Comparison of ENCODE assay signal across 21 mouse cellular contexts in the genomic region with DNA sequence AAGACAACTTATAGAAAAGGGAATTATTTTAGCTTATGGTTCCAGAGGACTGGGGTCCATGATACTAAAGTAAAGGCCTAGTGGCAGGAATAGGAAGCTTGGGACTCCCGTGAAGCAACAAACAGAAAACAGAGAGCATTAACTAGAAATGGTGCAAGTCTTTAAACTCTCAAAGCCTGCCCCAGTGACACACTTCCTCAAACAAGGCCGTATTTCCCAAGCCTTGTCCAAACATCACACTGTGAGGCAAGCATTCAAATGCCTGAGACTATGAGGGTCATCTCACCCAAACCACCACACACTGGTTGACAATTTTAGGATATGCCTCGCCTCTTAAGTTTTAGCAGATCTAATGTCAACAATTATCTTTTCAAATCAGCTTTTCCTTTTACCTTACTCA.
"Had no signal": no experiment of that assay in that cellular context is flagged by ENCODE, and none has a peak within 500 bp of the region (broad histone marks: within the 10 kb centered on the region; RNA-seq: fewer than 3 reads in every experiment).

No protein-coding gene starts in this region.

- H3K9me3 ChIP-seq: limb, embryonic 12.5 days; limb, embryonic 15.5 days; midbrain, embryonic 12.5 days; neural tube, embryonic 13.5 days had no signal

- H3K4me3 ChIP-seq: limb, embryonic 12.5 days; limb, embryonic 15.5 days; midbrain, embryonic 12.5 days; myocyte; neural tube, embryonic 13.5 days had no signal

- H3K4me1 ChIP-seq: limb, embryonic 12.5 days; limb, embryonic 15.5 days had no signal

- H3K4me2 ChIP-seq: limb, embryonic 12.5 days; limb, embryonic 15.5 days; lung, embryonic 14.5 days; midbrain, embryonic 12.5 days; neural tube, embryonic 13.5 days had no signal

- H3K9ac ChIP-seq: limb, embryonic 12.5 days; limb, embryonic 15.5 days; liver, embryonic 14.5 days; lung, embryonic 14.5 days; midbrain, embryonic 12.5 days; neural tube, embryonic 13.5 days had no signal

- DNase-seq: kidney, adult 18-20 months; kidney, adult 9 months; kidney, postnatal 14 days; kidney, postnatal 4 days; left cerebral cortex, postnatal 4 days; lung, embryonic 14.5 days; right cerebral cortex, postnatal 4 days; thymus, adult 2 months; thymus, postnatal 25 days had no signal

- ATAC-seq: inflammation-experienced regulatory T-cells, adult 6 months; intestine, embryonic 16.5 days; lung, postnatal 0 days; midbrain, embryonic 16.5 days had no signal

- H3K36me3 ChIP-seq: limb, embryonic 12.5 days; limb, embryonic 15.5 days; midbrain, embryonic 12.5 days; neural tube, embryonic 13.5 days had no signal

- H3K27ac ChIP-seq: limb, embryonic 12.5 days; limb, embryonic 15.5 days; liver, embryonic 14.5 days; macrophage; midbrain, embryonic 12.5 days; neural tube, embryonic 13.5 days; stomach, postnatal 0 days had no signal

- H3K27me3 ChIP-seq: limb, embryonic 12.5 days; limb, embryonic 15.5 days had no signal
